Mouse (Mus musculus) lung, adult 2 months (tissue): ENCODE results near the gene Ebf1.

Experiments used
- CTCF ChIP-seq: fragments of 200-500 bp; IDR thresholded peaks from 2 replicates; pipeline ENCODE4 v1.5.1; 2011; ENCODE audit warnings: mild to moderate bottlenecking, low read length, control low read depth; ENCODE audit not compliant: insufficient read depth
- POLR2A ChIP-seq: fragments of 200-500 bp; IDR thresholded peaks from 2 replicates; pipeline ENCODE4 v1.6.1; 2011; ENCODE audit warnings: low read depth, mild to moderate bottlenecking, control low read depth, low read length, borderline replicate concordance; ENCODE audit errors: extremely low read depth

DNA sequence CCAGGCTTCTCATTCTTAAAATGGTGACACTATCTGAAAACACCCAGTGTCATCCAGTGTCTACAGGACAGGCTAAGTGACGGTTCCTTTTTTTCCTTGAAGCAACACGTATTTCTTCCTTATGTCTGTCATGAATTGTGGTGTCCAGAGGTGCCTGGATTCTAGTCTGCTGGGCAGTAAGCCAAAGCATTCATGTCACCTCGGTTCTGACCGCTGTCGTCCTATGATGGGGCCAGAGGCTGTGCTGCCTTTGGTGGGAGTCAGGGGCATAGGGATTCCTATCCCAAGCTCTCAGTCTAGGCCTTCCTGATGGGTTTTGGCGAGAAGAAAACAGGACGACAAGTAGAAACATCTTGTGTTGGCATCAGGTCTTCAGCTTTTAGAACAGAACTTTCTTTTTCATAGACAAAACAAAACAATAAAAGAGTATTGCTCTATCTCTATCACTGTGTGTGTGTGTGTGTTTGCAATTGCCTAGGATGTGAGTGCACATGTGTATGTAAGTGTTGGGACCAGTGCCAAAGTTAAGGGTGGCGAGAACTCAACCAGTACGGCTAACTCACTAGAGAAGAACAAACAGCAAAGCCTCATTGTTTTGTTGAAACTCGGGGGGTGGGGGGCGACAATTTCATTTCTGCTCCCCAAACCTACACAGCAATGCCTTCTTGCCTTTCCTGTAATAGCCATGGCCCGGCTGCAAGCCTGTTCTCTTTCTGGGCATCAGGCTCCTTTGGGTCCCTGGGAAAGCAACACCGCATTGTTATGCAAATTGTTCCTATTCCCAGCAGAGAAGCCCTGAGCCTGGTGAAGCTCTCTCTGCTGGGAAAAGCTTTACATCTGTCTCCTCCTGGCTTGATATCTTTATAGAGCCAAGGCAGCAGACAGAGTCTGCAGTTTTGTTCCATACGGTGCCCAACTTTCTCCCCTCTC is 224.3 kb downstream of the Ebf1 start:
- TF ChIP-seq CTCF (no peak), POLR2A (no peak)
